Mouse (Mus musculus): Measurements from ENCODE around the gene Ttc22.

Gene Ttc22

DNA sequence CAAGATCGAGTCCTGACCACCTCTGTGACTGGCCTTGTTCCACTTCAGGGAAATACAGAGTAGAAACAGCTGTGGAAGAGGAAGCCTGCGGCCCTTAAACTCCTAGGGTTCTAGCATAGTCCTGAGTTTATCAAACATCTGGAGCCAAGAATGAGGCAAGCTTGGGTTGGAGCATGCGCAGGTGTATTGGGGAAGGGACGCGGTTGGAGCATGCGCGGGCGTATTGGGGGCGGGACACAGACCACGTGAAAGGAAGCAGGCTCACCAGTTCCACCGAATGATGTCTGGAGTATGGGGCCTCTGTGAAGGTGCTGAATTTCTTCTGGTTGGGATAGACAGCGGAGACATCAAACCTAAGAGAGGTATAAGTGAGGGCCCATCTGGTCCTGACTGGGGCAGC lies 6.6 kb upstream of the Ttc22 start:
- DNase-seq (ENCODE audit: low read depth, low spot score): no peak

DNA sequence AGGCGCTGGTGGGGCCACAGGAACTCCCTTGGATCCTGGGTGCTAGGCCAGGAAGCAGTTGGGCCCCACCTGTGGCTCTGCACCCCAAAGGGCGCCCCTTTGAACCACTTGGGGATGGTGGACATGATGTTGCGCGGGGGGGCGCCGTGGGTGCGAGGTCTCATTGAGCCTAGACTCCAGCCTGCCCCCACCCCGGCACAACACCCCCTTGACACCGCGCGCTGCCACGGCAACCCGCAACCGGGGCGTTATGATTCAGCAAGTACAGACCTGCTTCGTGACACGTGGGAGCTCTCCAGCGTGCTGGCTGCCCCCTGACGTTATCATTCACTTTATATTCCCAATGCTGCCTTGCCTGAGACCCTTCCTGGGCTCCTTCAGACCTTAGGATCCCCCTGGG lies 5.2 kb upstream of the Ttc22 start, which contains the start of gene Lexm:
TSS of gene Lexm (minus strand) at position 186 of the 400 bp plus-strand sequence.
- peak; percentile 58 for DNase-seq (ENCODE audit: low read depth, low spot score)

DNA sequence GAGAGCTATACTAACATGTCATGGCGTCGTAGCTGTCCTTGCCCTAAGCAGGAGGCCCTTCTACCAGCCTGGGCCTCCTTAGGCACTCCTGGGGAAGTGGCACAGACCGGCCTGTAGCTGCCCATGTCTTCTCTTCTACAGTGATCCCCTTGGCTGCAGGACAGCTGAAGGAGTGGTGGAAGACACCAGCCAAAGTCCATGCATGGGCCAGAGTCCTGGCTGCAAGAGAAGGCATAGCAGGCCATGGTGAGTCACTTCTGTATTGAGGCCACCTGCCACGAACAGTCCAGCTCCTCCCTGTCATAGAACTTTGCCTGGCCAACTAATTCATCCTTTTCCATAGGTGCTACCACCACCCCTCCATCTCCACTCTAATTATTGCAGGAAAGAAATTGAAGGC lies 3.3 kb upstream of the Ttc22 start:
- DNase-seq (ENCODE audit: low read depth, low spot score): no peak

DNA sequence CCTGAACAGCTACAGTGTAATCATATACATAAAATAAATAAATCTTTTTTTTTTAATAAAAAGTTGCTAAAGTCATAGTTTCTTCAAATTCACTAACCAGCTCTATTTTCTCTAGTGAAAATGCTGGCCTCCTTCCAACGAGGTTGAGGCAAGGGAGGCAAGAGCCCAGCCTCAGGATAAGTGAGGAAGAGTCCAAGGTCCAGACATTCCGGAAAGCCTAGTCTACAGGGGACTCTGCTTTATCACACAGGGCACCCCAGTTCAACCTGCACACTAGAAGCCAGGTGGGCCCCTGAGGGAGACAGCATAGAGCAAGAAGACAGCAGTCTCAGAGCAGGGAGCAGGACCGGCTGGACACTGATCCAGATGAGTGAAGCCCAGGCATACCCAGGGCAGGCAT lies 804 bp upstream of the Ttc22 start:
- DNase-seq (ENCODE audit: low read depth, low spot score): no peak

DNA sequence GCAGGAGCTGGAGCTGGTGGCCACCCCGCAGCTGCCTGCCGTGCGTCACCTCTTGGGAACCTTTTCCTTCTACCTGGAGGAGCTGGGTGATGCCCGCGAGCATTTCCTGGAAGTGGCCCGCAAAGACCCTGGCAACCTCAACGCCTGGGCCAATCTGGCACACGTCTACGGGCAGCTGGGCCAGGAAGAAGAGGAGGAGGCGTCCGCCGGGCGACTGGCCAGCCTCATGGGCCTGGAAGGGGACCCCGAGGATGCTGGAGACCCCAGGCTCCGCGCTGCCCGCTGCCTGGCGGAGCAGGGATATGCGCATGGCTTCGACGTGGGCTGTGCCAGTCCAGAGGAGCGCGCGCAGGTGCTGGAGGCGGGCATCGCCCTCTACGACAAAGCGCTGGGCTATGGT lies 480 bp downstream of the Ttc22 start:
- no peak for DNase-seq (ENCODE audit: low read depth, low spot score)

DNA sequence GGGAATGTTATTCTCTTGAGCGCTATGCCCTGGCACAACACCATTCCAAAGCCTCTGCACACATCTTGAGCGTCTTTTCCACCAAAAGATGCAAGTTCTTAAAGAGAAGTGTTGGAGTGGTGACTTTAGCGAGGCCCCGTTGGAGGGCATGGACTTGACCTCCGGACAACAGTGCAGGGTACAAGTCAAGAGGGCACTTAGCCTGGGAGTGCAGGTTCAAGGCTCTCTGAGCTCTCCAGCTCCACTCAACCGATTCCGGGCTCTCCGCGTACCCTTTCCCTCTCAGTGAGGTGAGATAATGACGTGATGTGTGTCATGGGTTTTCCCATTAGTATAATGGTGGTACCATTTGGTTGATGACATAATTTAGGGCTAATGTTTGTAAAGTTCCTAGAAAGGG lies 2.0 kb downstream of the Ttc22 start:
- no peak for DNase-seq (ENCODE audit: low read depth, low spot score)

DNA sequence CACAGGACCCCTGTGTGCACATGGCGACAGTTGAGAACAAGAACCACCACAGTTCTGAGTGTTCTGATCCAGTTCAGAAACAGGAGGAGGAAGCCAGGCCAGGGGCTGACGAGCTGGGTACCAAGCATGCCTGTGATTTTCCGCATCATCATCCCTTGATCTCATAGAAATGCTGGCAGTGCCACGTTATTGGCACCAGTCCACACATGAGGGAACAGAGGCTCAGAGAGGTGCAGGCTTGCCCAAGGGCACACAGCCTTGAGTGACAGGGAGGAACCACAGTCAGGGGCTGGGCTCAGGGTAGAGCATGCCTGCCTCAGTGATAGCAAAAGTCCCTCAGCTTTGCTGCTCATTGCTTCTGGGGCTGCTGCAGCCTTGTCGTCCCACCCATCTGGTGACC lies 5.6 kb downstream of the Ttc22 start:
- DNase-seq (ENCODE audit: low read depth, low spot score): no peak

DNA sequence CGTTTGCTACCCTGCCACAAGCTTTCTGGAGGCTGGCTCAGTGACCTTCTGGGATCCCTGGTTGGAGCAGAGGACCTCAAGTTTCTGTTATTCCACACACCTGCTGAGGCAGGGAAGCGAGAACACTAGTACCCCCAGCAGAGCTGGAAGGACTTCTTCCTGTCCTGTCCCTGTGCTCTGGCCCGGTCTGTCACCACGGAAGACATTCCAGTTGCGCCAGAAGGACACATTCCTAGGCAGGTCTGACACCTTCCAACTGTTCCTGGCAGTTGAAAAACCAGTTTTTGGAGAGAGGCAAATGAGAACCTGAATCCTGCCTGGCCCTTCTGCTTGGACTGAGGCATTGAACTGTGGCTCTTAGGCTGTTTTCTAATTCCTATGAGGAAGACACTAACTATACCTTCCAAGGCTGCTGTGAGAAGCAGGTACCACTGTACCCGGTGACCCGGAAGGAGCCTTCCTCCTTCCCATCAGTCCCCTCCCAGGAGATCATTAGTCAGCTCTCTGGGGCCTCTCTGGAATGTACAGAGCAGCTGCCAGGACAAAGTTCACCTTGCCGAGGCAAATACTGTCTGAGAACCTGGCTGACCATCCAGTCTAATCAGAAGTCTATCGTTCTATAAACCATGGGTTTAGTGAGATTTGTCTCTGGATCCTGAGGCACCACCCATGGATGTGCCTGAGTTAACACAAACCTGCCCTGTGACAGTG lies 6.6 kb downstream of the Ttc22 start:
- DNase-seq (ENCODE audit: low read depth, low spot score): no peak

DNA sequence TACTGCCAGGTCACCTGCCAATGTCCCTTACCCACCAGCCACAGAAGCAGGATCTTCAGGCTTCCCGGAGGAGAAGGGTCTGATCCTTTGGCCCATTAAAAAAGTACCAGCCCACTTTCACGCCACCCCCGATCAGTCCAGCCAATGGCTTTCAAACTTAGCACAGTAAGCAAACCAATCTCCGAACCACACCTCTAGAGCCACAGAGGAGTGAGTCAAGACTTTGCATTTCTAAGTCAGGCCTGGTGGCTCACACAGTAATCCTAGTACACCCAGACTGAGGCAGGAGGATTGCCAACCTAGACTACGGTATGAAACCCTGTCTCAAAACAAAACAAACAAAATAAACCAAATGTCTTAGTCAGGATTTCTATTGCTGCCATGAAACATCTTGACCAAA lies 7.1 kb downstream of the Ttc22 start:
- no peak for DNase-seq (ENCODE audit: low read depth, low spot score)

DNA sequence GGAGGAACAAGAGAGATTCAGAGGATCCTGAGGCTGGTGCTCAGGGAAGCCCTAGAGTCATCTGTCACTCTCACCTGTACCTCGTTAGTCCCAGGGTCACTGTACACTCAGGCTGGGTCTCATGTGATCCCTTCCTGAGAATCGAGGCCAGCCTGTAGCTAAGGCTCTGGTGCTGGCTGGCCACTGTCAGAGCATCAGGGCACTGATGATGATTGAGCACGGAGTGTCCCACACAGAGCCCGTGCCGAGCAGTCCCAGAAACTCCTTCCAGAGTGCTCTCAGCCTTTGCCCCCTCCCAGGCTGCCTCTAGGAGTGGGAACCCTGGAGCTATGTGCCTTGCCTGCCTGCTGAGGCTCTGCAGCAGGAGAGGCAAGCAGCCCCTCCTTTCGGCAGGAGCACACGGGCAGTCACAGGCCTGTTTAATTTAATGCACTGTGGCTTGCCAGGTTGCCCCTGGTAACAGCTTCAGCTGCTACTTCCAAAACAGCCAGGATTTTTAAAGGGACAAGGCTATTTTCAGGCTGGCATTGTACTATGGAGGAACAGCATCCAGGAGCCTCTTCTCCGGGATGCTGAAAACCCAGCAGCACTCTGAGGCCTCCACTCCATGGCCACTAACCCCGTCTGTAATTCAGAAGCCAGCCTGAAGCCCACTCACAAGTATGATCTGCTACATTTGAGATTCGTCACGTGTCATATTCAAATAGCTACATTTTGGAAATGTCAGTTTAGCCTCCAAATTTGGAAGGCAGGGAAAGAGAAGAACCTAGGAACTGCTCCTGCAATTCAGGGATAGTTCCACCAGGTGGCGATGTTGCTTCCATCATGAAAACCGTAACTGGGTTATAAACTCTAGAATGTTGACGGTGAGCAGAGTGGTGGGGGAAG lies 8.3 kb downstream of the Ttc22 start:
- DNase-seq (ENCODE audit: low read depth, low spot score): peak; percentile 95

DNA sequence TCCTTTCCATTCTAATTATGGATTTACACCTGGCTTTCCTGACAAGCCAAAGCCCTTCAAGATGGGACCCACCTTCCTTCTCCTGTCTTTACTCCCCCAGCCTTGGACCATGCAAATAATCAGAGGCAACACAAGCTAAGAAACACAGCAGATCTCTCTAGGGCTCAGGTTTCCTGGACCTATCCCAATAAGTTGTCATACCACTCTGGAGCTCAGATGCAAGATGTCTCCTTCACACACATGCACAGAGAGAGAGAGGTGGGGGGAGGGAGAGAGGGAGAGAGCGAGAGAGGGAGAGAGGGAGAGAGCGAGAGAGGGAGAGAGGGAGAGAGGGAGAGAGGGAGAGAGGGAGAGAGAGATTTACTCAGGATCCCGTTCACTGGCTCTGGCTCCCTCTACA lies 10.1 kb downstream of the Ttc22 start:
- DNase-seq (ENCODE audit: low read depth, low spot score): peak; percentile 56

DNA sequence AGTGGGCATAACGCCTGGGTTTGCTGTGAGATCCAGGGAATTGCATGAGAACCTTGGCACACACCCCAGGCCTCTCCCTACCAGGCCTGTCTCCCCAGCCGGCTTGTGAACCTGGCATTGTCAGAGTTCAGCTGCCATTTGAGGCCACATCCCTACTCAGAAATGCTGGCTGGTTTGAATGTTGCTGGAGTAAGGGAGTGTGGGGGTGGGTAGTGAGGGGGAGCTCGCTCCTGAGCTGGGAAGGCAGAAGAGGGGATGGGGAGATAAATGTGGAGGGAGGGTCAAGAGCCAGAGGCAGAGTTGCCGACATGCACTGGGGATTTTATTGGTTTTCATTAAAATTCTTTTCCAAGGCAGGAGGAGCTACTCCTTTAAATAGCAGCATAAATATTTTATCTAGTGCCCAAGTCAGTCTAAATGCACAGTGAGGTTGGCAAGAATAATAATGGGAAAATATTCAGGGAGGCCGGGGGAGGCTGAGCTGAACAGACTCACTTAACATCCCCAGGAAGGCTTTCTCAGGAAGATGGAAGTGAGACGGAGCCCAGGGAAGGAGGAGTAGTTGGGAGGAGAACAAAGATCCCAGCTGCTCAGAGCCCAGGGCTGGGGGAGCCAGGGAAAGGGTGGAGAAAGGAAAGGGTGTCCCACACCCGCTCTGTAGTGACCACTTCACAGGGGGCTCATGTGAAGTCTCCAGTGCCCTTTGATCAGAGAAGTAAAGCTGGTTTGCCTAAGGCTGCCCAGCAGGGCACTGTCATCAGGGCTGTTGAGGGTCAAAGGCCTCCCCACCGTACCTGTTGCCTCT lies 11.3 kb downstream of the Ttc22 start:
- peak; percentile 62 for DNase-seq (ENCODE audit: low read depth, low spot score)

DNA sequence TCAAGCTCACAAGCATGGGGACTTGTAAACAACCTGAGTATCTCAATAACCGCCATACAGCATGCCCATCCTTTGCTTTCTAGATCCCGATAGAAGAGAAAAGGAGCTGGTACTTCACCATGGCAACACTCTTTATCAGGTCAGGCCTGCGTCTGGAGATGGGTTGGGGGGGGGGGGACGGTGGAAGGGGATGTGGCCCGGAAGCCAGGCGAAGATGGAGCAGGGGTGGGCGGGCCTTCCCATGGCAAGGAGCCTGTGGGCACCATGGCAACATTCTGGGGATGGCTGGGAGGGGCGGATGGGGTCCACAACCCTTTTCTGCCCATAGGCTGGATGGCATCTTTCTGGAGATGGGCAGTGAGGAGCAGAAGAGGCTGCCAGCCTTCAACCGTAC lies 11.9 kb downstream of the Ttc22 start:
- DNase-seq (ENCODE audit: low read depth, low spot score): peak; percentile 53

DNA sequence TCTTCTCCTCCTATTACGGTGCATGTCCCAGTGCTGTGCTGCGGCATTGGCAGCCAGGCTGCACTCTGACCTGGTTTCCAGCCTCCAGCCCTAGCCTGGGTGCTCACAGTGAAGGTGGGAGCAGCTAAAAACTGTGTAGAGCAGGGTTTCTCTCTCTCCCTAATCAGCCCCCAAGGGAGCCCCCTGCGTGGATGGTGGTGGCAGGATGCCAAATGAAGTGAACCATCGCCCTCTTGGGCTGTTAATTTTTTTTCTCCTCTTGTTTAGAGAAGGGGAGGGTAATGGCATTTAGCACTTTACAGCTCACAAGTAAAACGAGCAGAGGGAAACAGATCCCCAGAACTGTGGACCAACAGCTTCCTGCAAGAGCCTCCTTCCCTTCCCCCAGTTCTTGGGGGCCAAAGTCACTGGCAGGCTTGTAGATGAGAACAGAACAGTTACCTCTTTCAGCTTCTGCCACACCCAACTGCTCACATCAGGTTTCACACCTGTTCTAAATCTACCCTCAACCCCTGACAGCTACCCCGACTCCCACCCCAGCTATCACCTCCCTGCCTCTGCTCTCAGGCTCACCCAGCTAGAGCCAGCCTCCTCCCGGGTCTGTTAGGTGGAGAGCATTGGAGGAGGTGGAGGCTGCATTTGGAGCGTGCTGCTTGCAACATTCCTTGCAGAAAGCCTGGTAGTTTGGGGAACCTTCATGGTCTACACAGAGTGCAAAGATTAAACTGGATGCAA lies 21.4 kb downstream of the Ttc22 start:
- DNase-seq (ENCODE audit: low read depth, low spot score): peak; percentile 47

DNA sequence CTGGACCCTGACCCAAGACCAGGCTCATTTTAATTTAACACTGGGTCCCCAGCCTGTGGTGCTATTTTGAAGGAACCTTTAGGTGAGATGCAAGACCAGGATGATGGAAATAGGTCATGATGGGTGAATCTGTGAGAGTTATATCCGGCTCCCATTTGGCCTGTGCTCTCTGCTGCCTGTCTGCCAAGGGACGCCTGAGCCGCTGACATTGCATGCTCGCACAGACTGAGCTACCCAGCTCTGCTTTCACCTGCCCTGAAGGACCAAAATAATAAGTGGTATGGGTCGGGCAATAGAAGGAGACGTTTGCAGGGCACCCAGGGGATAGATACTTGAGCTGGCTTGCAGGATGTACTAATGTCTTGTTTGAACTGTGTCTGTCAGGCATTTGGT lies 22.0 kb downstream of the Ttc22 start:
- DNase-seq (ENCODE audit: low read depth, low spot score): no peak

DNA sequence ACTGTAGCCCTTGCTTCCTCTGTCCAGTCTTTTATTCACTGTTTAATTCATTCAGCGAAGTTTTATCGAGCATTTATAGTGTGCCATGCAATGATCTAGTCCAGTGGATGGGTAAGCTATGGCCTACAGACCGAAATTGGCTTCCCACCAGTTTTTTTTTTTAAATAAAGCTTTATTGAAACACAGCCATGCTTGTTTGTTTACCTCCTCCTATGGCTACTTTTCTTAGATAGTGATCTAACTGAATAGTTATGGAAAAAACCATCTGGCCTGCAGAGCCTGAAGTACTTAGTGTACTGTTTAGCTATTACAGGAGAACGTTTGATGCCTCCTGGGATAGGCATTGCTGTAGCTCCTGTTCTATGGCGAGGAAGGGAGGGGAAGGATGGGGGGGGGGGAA lies 23.6 kb downstream of the Ttc22 start:
- DNase-seq (ENCODE audit: low read depth, low spot score): no peak

DNA sequence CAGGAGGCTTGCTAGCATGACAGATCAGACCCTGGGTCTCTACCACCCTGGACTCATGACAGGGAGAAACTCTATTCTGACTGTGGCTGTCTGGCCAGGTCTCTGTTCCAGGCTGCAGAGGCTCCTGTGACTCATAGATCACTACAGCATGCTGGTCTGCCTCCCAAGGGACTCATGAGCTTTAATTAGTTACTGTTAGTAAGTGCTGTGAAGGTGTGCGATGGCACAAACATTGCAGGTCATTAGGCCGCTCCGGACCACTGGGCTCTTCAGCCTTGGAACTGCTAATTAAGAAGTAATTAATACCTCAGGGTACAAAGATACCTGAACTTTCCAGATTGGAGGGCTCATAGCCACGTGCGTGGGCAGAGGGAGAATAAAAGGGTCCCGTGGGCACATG lies 24.9 kb downstream of the Ttc22 start:
- DNase-seq (ENCODE audit: low read depth, low spot score): no peak

DNA sequence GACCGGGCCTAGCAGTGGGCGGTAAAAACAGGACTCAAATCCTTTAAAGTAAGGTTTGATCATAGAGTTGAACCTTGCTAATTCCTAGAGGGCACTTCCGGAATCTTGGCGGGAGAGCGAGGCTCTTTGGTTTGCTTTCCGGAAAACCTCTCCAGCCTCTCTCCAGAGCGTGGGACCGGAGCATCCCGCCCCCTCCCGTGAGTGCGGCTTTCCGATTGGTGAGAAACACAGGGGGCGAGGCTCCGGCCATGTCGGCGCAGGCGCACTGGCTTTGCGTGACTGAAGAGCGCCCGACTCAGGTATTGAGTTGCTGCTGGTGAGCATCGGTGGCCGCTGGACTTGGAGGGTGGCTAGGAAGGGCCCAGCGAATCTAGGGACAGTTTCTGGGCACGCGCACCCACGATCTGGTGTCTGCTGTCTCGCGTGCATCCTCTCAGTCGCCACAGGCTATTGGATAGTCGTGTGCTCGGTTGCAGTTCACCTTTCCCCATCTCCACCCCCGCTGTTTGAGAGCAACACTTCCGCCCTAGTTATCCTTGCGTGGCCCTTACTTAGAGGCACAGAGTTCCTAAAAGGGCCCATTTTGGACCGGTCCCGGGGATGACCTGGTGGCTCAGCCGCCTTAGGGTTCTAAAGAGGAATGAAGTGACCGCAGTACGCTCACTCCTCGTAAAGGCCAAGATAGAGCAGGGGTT lies 28.7 kb downstream of the Ttc22 start, which contains the start of gene Pars2:
TSS of gene Pars2 (plus strand) at position 237 of the 695 bp plus-strand sequence.
- peak; percentile 99 for DNase-seq (ENCODE audit: low read depth, low spot score)

DNA sequence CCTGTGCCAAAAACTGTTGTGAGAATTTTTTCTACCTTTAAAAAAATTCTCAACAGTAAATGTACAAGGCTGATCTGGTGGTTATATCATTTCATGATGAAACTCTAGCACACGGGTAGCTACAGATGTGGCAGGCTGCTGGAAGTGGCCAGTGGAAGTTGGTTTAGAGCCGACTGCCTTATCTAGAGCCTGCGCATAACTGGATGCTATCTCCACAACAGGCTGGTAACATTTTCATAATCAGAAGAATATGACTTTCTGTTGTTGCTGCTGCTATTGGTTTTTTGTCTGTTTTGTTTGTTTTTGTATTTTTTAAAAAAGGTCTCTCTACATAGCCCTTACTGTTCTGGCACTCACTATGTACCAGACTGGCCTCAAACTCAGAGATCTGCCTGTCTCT lies 30.3 kb downstream of the Ttc22 start:
- no peak for DNase-seq (ENCODE audit: low read depth, low spot score)

DNA sequence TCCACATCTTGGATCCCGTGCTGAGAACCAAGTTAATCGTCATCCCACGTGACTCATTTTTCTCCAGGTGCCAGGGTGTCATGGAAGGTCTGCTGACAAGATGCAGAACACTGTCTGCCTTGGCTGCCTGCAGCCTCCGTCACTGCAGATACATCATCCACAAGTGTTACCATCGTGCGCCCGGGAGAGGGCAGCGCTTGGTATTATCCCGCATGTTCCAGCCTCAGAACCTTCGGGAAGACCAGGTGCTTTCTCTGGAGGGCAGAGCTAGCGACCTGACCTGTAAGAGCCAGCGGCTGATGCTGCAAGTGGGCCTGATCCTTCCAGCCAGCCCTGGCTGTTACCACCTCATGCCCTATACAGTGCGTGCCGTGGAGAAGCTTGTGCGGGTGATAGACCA lies 30.8 kb downstream of the Ttc22 start:
- DNase-seq (ENCODE audit: low read depth, low spot score): no peak

DNA sequence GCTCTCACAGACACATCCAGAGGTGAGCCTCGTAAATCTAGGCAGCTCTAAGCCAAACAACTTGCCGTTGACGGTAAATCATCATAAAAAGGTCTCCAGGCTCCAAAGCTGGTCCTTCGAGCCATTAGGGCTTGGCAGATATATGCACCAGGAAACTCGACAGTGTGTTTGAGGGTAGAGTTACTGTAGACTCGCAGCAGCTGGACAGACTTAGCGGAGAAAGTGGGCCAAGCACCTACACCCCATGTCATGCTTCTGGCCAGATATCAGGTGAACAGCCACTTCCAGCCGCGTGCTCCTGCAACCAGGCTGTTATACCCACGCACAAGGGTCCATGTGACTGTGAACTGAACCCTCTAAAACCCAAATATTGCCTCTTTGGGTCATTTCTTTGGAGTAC lies 33.4 kb downstream of the Ttc22 start:
- DNase-seq (ENCODE audit: low read depth, low spot score): no peak

All from brain, adult 2 months (tissue).